Mouse (Mus musculus) monocyte, adult 5-6 weeks (primary cell): Measurements from ENCODE around the gene Hoxd12. TPM values are rescaled to one million over a fixed set of nuclear protein-coding genes. Genes with fewer than 3 reads are reported as not detected.

ENCODE experiments used
- ATAC-seq: fragments of 153-309, 156-312 bp; replicated peaks from 2 replicates; pipeline ENCODE4 v1.8.0; 2017; ENCODE audit warnings: mild to moderate bottlenecking; ENCODE audit not compliant: low TSS enrichment, insufficient number of reproducible peaks, severe bottlenecking, poor library complexity, low FRiP score
- total RNA-seq: library from RNA; stranded (forward); fragments of 200-1000, 200-491, 200-594 nt; gene quantifications from 3 replicates; pipeline ENCODE4 v1.2.3, GENCODE M21; 2017

The Hoxd12 gene
- total RNA-seq: not detected in 3 replicates

GRCm38 (mm10) chr2:74674881-74675665, at the start of gene Hoxd12:
Hoxd12 (plus strand) TSS chr2:74675013.
- no peak for ATAC-seq

- no peak for ATAC-seq
These were observed 39.4 kb upstream of the Hoxd12 start for GRCm38 (mm10) chr2:74635412-74635811.

GRCm38 (mm10) chr2:74642431-74642830, 32.4 kb upstream of the Hoxd12 start:
- ATAC-seq: no peak

GRCm38 (mm10) chr2:74645631-74646030, 29.2 kb upstream of the Hoxd12 start:
- ATAC-seq: no peak

GRCm38 (mm10) chr2:74647082-74647864, 27.5 kb upstream of the Hoxd12 start:
- no peak for ATAC-seq

GRCm38 (mm10) chr2:74652996-74653340, 21.8 kb upstream of the Hoxd12 start:
- ATAC-seq: no peak

- ATAC-seq: no peak
These were observed 20.9 kb upstream of the Hoxd12 start for GRCm38 (mm10) chr2:74653781-74654535.

- no peak for ATAC-seq
These were observed 19.9 kb upstream of the Hoxd12 start for GRCm38 (mm10) chr2:74654743-74655419.

- no peak for ATAC-seq
These were observed 19.4 kb upstream of the Hoxd12 start for GRCm38 (mm10) chr2:74655420-74655781.

GRCm38 (mm10) chr2:74655821-74656631, 18.8 kb upstream of the Hoxd12 start:
- peak; percentile 58 for ATAC-seq

- ATAC-seq: no peak
These were observed 18.2 kb upstream of the Hoxd12 start for GRCm38 (mm10) chr2:74656632-74657021.

GRCm38 (mm10) chr2:74657251-74658023, 17.4 kb upstream of the Hoxd12 start:
- ATAC-seq: no peak

GRCm38 (mm10) chr2:74658024-74658666, 16.7 kb upstream of the Hoxd12 start:
- ATAC-seq: no peak

- no peak for ATAC-seq
These were observed 16.0 kb upstream of the Hoxd12 start for GRCm38 (mm10) chr2:74658667-74659371.

GRCm38 (mm10) chr2:74659507-74660005, 15.3 kb upstream of the Hoxd12 start, which contains the start of gene Evx2:
Evx2 (minus strand) TSS chr2:74659557.
- ATAC-seq: no peak
